Mouse (Mus musculus): ENCODE measurements around the gene Fbxo8.
A peak's percentile ranks its signal among the peaks of the same experiment; 100 is the strongest.

DNA sequence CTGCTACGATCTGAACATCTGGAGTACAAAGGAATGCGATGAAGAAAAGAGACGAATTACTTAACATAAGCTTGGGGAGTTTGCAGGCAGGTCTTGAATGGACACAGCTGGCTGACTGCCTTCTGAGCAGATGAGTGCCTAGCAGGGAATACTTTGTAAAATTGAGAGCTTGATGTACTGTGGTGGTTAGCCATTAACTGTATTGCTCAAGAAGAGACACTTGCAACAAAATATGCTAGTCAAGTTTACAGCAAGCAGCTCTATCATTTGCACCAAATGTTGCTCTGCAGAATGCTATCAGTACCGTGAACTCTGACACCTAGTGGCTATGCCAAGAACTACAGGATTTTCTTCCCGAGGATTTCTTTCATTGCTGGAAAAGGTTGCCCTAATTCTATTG, 64.1 kb downstream of the Fbxo8 start:
- peak; percentile 68 for TF ChIP-seq CTCF (IDR thresholded peaks at IDR 0.05; ENCODE audit: low read depth)
- TF ChIP-seq EP300 (IDR thresholded peaks at IDR 0.05; ENCODE audit: low read depth), result no peak

Data from liver, embryonic 14.5 days (tissue).